Mouse (Mus musculus) small intestine, adult 10 weeks (tissue): Measurements from ENCODE around the gene Rab1a. TPM values are rescaled to one million over a fixed set of nuclear protein-coding genes. Genes with fewer than 3 reads are reported as not detected.

Experiments used
- polyA plus RNA-seq: library from polyadenylated mRNA; stranded (reverse); fragments of 350-450 nt; fragmentation: Illumina TruSeq; extraction: RNeasy Lipid Tissue Mini Kit (QIAGEN cat#74804); gene quantifications from one replicate; pipeline ENCODE4 v1.2.3, GENCODE M21; 2014; ENCODE audit warnings: low replicate concordance

The Rab1a gene
- polyA plus RNA-seq, result 1,261 TPM

GRCm38 (mm10) chr11:20200713-20201575 is at the start of gene Rab1a:
TSS of gene Rab1a (plus strand) at chr11:20201432.

DNA sequence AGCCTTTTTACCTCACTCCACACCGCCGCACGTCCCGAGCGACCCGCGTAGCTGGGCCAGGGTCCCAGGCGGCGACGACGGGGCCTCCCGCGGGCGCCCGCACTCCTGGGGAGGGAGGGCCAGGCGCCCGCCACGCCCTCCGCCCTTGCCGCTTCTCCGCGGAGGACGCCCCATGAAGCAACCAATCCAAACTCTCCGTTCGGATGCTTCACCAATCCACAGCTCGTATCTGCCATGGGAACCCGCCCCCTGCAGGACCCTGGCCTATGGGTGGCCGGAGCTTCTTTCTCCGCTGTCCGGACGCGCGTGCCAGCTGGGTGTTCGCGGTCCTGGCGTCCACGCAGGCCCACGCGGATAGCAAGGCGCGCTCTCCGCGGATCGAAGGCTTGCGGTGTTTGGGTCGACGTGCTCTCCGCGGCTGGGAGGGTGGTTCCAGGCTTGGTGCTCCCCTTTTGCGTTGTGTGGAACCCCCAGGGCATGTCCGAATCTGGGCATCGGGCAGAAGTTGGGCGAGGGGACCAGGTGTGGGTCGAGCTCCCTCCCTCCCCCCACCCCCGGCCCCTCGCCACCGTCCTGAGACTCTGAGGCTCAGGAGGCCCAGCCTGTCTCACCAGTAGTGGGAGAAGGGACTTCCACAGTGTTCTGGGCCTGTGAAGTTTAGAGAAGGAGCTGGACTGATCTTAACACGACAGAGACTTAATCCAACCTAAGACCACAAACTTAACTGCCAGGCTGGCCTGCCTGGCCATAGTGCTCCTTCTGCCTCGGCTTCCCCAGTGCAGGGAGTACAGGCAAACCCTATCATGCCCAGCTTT is 48.3 kb downstream of the Rab1a start, which contains the start of gene Cep68:
Gene Cep68, minus strand, starts transcription at position 134 of the 815 bp plus-strand sequence.

Other genes with a start within 250 kb of the Rab1a start
- 342 TPM for gene Actr2, start 88.5 kb upstream of the Rab1a start, polyA plus RNA-seq
- 8.1 TPM for gene Cep68, start 48.0 kb downstream of the Rab1a start, polyA plus RNA-seq
- 1.2 TPM for gene Slc1a4, start 131.3 kb downstream of the Rab1a start, polyA plus RNA-seq